Mouse (Mus musculus) limb, embryonic 15.5 days (tissue): ENCODE measurements around the gene Arhgef12. TPM values are rescaled to one million over a fixed set of nuclear protein-coding genes. Genes with fewer than 3 reads are reported as not detected.

Experiments used
- ATAC-seq: fragments of 200-750 bp; cut with Nextera tagmentation; 2 replicates; pipeline ENCODE4 v1.8.0; 2017; ENCODE audit warnings: low read depth, moderate TSS enrichment; ENCODE audit not compliant: insufficient number of reproducible peaks, low FRiP score, low TSS enrichment
- H3K27ac ChIP-seq: fragments of 300-500 bp; sonication (generic); 2 replicates; pipeline ENCODE4 v1.5.1; 2015; ENCODE audit warnings: moderate library complexity, mild to moderate bottlenecking, inconsistent platforms
- H3K27me3 ChIP-seq: fragments of 300-500 bp; sonication (generic); 2 replicates; pipeline ENCODE4 v1.6.1; 2015; ENCODE audit warnings: inconsistent platforms
- H3K36me3 ChIP-seq: fragments of 300-500 bp; sonication (generic); 2 replicates; pipeline ENCODE4 v1.6.1; 2015; ENCODE audit warnings: inconsistent platforms
- H3K4me1 ChIP-seq: fragments of 300-500 bp; sonication (generic); 2 replicates; pipeline ENCODE4 v1.6.1; 2015; ENCODE audit warnings: inconsistent platforms
- H3K4me2 ChIP-seq: fragments of 300-500 bp; sonication (generic); 2 replicates; pipeline ENCODE4 v1.6.1; 2015; ENCODE audit warnings: mild to moderate bottlenecking, inconsistent platforms
- H3K4me3 ChIP-seq: fragments of 300-500 bp; sonication (generic); 2 replicates; pipeline ENCODE4 v1.5.1; 2015; ENCODE audit warnings: mild to moderate bottlenecking, inconsistent platforms
- H3K9ac ChIP-seq: fragments of 300-500 bp; sonication (generic); 2 replicates; pipeline ENCODE4 v1.6.1; 2015; ENCODE audit warnings: inconsistent platforms
- H3K9me3 ChIP-seq: fragments of 300-500 bp; sonication (generic); 2 replicates; pipeline ENCODE4 v1.6.1; 2016; ENCODE audit warnings: inconsistent platforms
- WGBS: fragments of 180-500 bp; shearing (Covaris S2); methylation state at CpG from one replicate; pipeline ENCODE4 v1.1.7; 2015; 5-methylcytosine and 5-hydroxymethylcytosine counted together
- polyA plus RNA-seq: library from polyadenylated mRNA; unstranded; fragments of >200 nt; fragmentation: Nextera tagmentation; extraction: Ambion mirVana; gene quantifications from 2 replicates; pipeline ENCODE4 v1.2.1, GENCODE M21; 2015

Arhgef12 gene
- polyA plus RNA-seq, 1 experiment from 2014 or later: 13.2 TPM

DNA sequence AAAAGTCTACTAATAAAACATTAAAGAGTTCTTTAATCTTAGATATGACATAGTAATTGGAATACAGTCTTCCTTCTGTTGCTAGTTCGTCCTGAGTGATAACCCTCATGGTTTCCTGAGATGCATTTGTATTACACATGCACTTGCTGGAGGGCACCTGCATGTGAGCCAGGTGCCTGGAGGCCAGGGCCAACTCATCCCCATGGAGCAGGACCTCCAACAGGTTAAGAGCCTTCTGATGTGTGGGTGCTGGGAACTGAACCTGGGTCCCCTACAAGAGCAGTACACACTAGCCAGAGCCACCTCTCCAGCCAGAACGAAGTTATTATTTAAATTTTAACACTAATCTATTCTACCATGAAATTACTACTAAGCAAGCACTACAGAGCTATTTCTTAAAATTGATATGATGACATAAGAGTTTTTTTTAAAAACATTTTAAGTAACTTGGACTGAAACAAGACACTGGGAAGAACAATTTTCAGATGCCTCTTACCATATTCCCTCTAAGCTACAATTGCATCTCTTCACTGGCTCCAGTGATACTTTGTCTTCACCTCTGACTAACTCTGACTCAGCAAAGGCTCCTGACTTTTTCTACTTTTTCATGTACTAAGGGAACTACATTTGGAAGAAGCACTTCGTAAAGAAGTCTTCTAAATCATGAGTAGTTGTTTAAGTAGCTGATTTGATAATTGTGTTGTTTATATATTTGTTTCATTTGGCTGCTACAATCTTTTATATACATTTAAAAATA is 9.1 kb downstream of the Arhgef12 start:
- Histone ChIP-seq H3K4me3 (no peak overlapping the region), H3K27me3 (no peaks in the 10 kb centered on the region), H3K4me1 (peaks cover 15% of the 10 kb centered on the region), H3K9me3 (no peaks in the 10 kb centered on the region), H3K9ac (no peak overlapping the region), H3K4me2 (no peak overlapping the region), H3K36me3 (no peaks in the 10 kb centered on the region), H3K27ac (no peak overlapping the region)
- ATAC-seq: no peak
- WGBS: 92% methylated on average over 3 of the region's 3 CpGs

DNA sequence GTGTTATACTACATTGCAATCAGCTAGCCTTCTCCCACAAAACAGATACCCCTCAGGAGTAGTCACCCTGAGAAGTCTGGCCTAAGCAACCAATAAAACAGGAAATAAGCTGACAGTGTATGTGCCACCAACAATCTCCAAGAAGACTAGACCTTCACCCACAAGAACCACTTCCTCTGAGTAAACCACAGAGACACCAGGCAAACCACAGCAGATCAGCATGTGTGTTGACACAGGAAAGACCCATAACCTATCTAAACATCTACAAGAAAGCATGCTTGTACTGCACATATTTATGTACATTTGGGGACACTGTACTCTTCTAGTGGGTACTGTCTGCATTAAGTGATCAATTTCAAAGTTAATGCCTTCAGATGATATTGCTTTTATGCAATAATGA is 10.7 kb downstream of the Arhgef12 start:
- no peaks in the 10 kb centered on the region for H3K27me3 ChIP-seq
- no peaks in the 10 kb centered on the region for H3K36me3 ChIP-seq
- H3K9me3 ChIP-seq: no peaks in the 10 kb centered on the region
- peaks cover 10% of the 10 kb centered on the region; the same call in 1 of the 2 replicates for H3K4me1 ChIP-seq
- no peak overlapping the region for H3K9ac ChIP-seq
- no peak overlapping the region for H3K27ac ChIP-seq
- H3K4me2 ChIP-seq: no peak overlapping the region
- no peak for ATAC-seq
- no peak overlapping the region for H3K4me3 ChIP-seq

GRCm38 (mm10) chr9:43094828-43095227 is 12.2 kb downstream of the Arhgef12 start:
- WGBS: 91% methylated on average over 4 of the region's 4 CpGs
- H3K27ac ChIP-seq: no peak overlapping the region
- H3K27me3 ChIP-seq: no peaks in the 10 kb centered on the region
- peaks cover 10% of the 10 kb centered on the region; the same call in 1 of the 2 replicates for H3K4me1 ChIP-seq
- H3K4me3 ChIP-seq: no peak overlapping the region
- H3K36me3 ChIP-seq: no peaks in the 10 kb centered on the region
- ATAC-seq: no peak
- H3K9ac ChIP-seq: no peak overlapping the region
- no peak overlapping the region for H3K4me2 ChIP-seq
- H3K9me3 ChIP-seq: no peaks in the 10 kb centered on the region

DNA sequence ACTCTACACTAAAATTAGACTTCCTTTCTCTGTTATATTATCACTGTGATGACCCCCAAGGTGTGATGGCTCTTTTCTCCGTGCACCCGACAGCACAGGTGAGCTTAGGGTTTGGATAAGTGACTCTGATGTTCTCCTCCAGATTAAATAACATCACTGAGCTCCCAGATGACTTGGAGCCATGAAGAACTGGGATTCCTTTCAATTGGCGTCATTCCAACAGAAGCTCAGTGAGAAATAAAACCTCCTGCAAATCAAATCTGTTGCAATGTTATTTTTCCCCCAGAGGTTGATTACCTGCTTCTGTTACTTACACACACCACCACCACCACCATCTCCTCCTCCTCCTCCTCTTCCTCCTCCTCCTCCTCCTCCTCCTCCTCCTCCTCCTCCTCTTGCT is 13.2 kb downstream of the Arhgef12 start:
- no peak for ATAC-seq
- Histone ChIP-seq H3K9ac (no peak overlapping the region), H3K27ac (no peak overlapping the region), H3K9me3 (no peaks in the 10 kb centered on the region), H3K36me3 (no peaks in the 10 kb centered on the region), H3K27me3 (no peaks in the 10 kb centered on the region), H3K4me2 (no peak overlapping the region), H3K4me3 (no peak overlapping the region), H3K4me1 (peaks cover 8% of the 10 kb centered on the region; the same call in 1 of the 2 replicates)
- 43% methylated on average over 3 of the region's 3 CpGs for WGBS

GRCm38 (mm10) chr9:43085686-43086285 is 21.3 kb downstream of the Arhgef12 start:
- H3K9ac ChIP-seq: no peak overlapping the region
- no peaks in the 10 kb centered on the region for H3K9me3 ChIP-seq
- no peaks in the 10 kb centered on the region for H3K36me3 ChIP-seq
- H3K4me2 ChIP-seq: no peak overlapping the region
- H3K27me3 ChIP-seq: no peaks in the 10 kb centered on the region
- ATAC-seq: no peak
- peaks cover 17% of the 10 kb centered on the region for H3K4me1 ChIP-seq
- WGBS: 85% methylated on average over 1 of the region's 1 CpGs
- H3K4me3 ChIP-seq: no peak overlapping the region
- H3K27ac ChIP-seq: no peak overlapping the region; the same call in 1 of the 2 replicates

- Histone ChIP-seq H3K27me3 (no peaks in the 10 kb centered on the region), H3K9ac (no peak overlapping the region), H3K9me3 (no peaks in the 10 kb centered on the region), H3K4me1 (peaks cover 17% of the 10 kb centered on the region), H3K4me2 (no peak overlapping the region), H3K4me3 (no peak overlapping the region), H3K27ac (0 out of 2 replicates have a peak overlapping the region, but pooled peaks have one; percentile 27), H3K36me3 (no peaks in the 10 kb centered on the region)
- WGBS: 60% methylated on average over 7 of the region's 7 CpGs
- no peak for ATAC-seq
Measured at GRCm38 (mm10) chr9:43084496-43085362, 22.3 kb downstream of the Arhgef12 start.

DNA sequence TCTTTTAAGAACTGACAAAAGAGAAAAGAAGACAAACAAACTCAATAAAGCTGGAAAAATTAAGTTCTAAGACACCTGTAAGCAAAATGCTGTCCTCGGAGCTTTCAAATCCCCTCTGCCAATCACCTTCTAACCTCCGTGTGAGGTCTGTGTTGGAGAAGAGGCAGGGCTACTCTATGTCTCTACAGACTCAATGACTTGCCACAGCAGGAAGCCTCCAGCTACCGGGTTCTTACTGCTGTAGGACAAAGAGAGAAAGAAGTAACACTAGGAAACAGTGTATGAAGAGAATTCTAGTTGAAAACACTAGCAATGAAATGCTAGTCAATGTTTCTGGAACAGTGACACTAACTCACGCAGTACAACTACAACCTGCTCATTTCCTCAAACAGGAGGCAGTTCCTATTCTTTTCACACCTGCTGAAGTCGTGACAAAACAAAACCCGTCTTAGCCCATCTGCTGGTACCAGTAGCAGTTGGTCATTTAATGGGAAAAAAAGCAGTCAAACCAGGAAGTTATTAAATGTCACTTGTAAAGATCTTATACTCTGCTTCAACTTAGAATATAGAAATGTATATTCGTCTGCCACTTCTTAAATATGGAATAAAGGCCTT is 23.5 kb downstream of the Arhgef12 start:
- Histone ChIP-seq H3K9ac (no peak overlapping the region), H3K4me1 (peaks cover 17% of the 10 kb centered on the region), H3K4me3 (no peak overlapping the region), H3K36me3 (no peaks in the 10 kb centered on the region), H3K27ac (no peak overlapping the region), H3K4me2 (no peak overlapping the region), H3K9me3 (no peaks in the 10 kb centered on the region), H3K27me3 (no peaks in the 10 kb centered on the region)
- ATAC-seq: no peak
- WGBS: 52% methylated on average over 7 of the region's 7 CpGs

GRCm38 (mm10) chr9:43078711-43079110 is 28.3 kb downstream of the Arhgef12 start:
- no peaks in the 10 kb centered on the region for H3K36me3 ChIP-seq
- no peak overlapping the region for H3K4me2 ChIP-seq
- no peaks in the 10 kb centered on the region for H3K4me1 ChIP-seq
- no peaks in the 10 kb centered on the region for H3K9me3 ChIP-seq
- H3K27ac ChIP-seq: no peak overlapping the region
- ATAC-seq: no peak
- H3K9ac ChIP-seq: no peak overlapping the region
- no peaks in the 10 kb centered on the region for H3K27me3 ChIP-seq
- 82% methylated on average over 3 of the region's 3 CpGs for WGBS
- no peak overlapping the region for H3K4me3 ChIP-seq

GRCm38 (mm10) chr9:43076163-43076562 is 30.9 kb downstream of the Arhgef12 start:
- Histone ChIP-seq H3K27me3 (no peaks in the 10 kb centered on the region), H3K4me3 (no peak overlapping the region), H3K9ac (no peak overlapping the region), H3K27ac (no peak overlapping the region), H3K4me1 (peaks cover 8% of the 10 kb centered on the region; the same call in 1 of the 2 replicates), H3K36me3 (no peaks in the 10 kb centered on the region), H3K4me2 (no peak overlapping the region), H3K9me3 (no peaks in the 10 kb centered on the region)
- WGBS: 72% methylated on average over 7 of the region's 7 CpGs
- no peak for ATAC-seq

DNA sequence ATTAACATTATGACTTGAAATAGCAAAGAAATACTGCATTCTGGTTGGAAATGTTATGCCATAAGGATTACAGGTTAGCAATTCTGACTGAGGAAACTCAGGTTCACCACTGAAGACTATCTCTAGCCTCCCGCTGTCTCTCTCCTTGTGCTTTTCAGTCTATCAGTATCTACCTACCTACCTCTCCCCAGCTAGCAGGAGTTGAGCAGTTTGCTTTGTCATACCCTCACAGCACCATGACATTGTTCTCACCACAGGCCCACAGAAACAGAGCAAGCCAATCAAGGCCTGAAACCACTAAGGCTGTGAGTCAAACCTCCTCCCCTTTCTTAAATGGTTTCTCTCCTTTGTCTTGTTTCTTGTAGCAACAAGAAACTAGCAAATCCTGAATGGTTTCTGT is 32.4 kb downstream of the Arhgef12 start:
- H3K27ac ChIP-seq: no peak overlapping the region
- H3K4me2 ChIP-seq: no peak overlapping the region
- ATAC-seq: no peak
- WGBS: 98% methylated on average over 1 of the region's 1 CpGs
- no peaks in the 10 kb centered on the region for H3K27me3 ChIP-seq
- H3K36me3 ChIP-seq: no peaks in the 10 kb centered on the region
- no peak overlapping the region for H3K4me3 ChIP-seq
- peaks cover 9% of the 10 kb centered on the region; the same call in 1 of the 2 replicates for H3K4me1 ChIP-seq
- no peaks in the 10 kb centered on the region for H3K9me3 ChIP-seq
- no peak overlapping the region for H3K9ac ChIP-seq

DNA sequence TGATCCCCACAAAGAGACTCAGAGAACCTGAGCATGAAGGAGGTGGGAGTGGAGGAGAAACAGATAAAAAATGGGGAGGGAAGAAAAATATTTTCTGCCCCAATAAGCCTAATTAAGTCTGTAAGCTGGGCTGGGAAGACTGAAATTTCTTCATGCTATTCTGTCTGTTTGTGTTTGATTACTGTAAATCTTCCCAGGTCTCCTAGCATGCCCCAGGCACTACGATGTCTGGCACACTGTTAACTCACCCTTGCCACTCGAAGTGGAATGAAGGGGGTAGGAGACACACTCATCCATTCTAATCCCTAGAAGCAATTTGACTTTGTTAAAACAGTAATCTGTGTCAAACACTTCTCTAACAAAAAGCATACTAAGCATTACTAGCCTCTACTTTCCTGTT is 35.3 kb downstream of the Arhgef12 start:
- Histone ChIP-seq H3K4me2 (no peak overlapping the region), H3K4me1 (peaks cover 18% of the 10 kb centered on the region), H3K36me3 (no peaks in the 10 kb centered on the region), H3K4me3 (no peak overlapping the region), H3K9me3 (no peaks in the 10 kb centered on the region), H3K9ac (no peak overlapping the region), H3K27me3 (no peaks in the 10 kb centered on the region), H3K27ac (no peak overlapping the region)
- WGBS: 39% methylated on average over 2 of the region's 2 CpGs
- no peak for ATAC-seq
